Mouse (Mus musculus) layer of hippocampus, postnatal 25 days (tissue): ENCODE results near the gene Mael. TPM values are rescaled to one million over a fixed set of nuclear protein-coding genes. Genes with fewer than 3 reads are reported as not detected.

Experiments used
- DNase-seq, 2 experiments: peaks; one replicate each; pipeline ENCODE4 v3.0.0; 2022; ENCODE audit warnings: mixed read lengths in 2 of 2, low spot score in 1 of 2; ENCODE audit errors: extremely low spot score in 1 of 2
- total RNA-seq, 2 experiments: library from RNA; stranded (reverse); gene quantifications; 2 replicates each; pipeline ENCODE4 v1.2.3; 2021

The Mael gene
- total RNA-seq, 2 experiments from 2014 or later: 0.31 TPM; not detected in 1

- DNase-seq: no peak
Observed at GRCm38 (mm10) chr1:166155113-166155494, 83.4 kb downstream of the Mael start.

- DNase-seq: peak; percentile 62 to 86
Observed at GRCm38 (mm10) chr1:166154162-166155112, 84.1 kb downstream of the Mael start.

- peak; percentile 86 to 98 for DNase-seq
Observed at GRCm38 (mm10) chr1:166153351-166154120, 85.0 kb downstream of the Mael start.

- no peak for DNase-seq
Observed at GRCm38 (mm10) chr1:166152034-166152433, 86.5 kb downstream of the Mael start.

- no peak for DNase-seq
Observed at GRCm38 (mm10) chr1:166151341-166151740, 87.2 kb downstream of the Mael start.

Other genes starting within 250 kb of the Mael start
- 10 to 100 TPM; 14.5 to 21.8 TPM for gene Pou2f1, start 236.1 kb downstream of the Mael start, total RNA-seq
- gene Dusp27, start 110.8 kb downstream of the Mael start, total RNA-seq: under 1 TPM in 1 of 2 experiments, not detected in 1; 0.07 TPM
- gene Gpa33, start 108.5 kb downstream of the Mael start, total RNA-seq: not detected
- gene Ildr2, start 15.4 kb upstream of the Mael start, total RNA-seq: 10 to 100 TPM; 66.8 to 70.1 TPM
- 10 to 100 TPM; 36.0 to 36.8 TPM for gene Tada1, start 140.3 kb upstream of the Mael start, total RNA-seq
- 10 to 100 TPM; 28.2 to 31.9 TPM for gene Pogk, start 171.1 kb upstream of the Mael start, total RNA-seq